Mouse (Mus musculus) testis, adult 2 months (tissue): ENCODE results near the gene Hmga1.

Experiments
- CTCF ChIP-seq: fragments of 200-500 bp; IDR thresholded peaks from 2 replicates; pipeline ENCODE4 v1.5.1; 2012; ENCODE audit warnings: low read depth, mild to moderate bottlenecking, inconsistent platforms, low read length, moderate library complexity; ENCODE audit not compliant: control insufficient read depth, insufficient read depth, insufficient replicate concordance
- POLR2A ChIP-seq: fragments of 200-500 bp; IDR thresholded peaks from 2 replicates; pipeline ENCODE4 v1.6.1; 2012; ENCODE audit warnings: low read depth, mild to moderate bottlenecking, inconsistent platforms, low read length, moderate library complexity; ENCODE audit not compliant: control insufficient read depth

GRCm38 (mm10) chr17:27580392-27581068 is 24.2 kb downstream of the Hmga1 start:
- TF ChIP-seq CTCF (no peak), POLR2A (no peak)
